Mouse (Mus musculus) adrenal gland, postnatal 14 days (tissue): ENCODE data around the gene Atad2b. TPM values are rescaled to one million over a fixed set of nuclear protein-coding genes. Genes with fewer than 3 reads are reported as not detected.
"Not testable (repeated sequence)": the region's sequence is repeated elsewhere in the genome, so short reads cannot be mapped to it uniquely, and the experiment has no call there.

Experiments
- DNase-seq: peaks from one replicate; pipeline ENCODE4 v3.0.0; 2021; ENCODE audit warnings: mixed read lengths
- long read RNA-seq, 2 experiments: library from polyadenylated mRNA; stranded (forward); transcript quantifications; one replicate each; pipeline ENCODE4 v2.0.0; 2021
- total RNA-seq: library from RNA; stranded (reverse); gene quantifications from 2 replicates; pipeline ENCODE4 v1.2.3, GENCODE M21; 2021

Atad2b gene
- total RNA-seq: 30.6 and 34.9 TPM in 2 replicates
- long read RNA-seq, experiment 1, partial matches to known transcripts: 0 of 2 reads
- long read RNA-seq, experiment 1, other reads (novel, unspliced or antisense): 2 of 2 reads
- long read RNA-seq, experiment 2, partial matches to known transcripts: 1 of 1 reads
- long read RNA-seq, experiment 2, other reads (novel, unspliced or antisense): 0 of 1 reads

DNA sequence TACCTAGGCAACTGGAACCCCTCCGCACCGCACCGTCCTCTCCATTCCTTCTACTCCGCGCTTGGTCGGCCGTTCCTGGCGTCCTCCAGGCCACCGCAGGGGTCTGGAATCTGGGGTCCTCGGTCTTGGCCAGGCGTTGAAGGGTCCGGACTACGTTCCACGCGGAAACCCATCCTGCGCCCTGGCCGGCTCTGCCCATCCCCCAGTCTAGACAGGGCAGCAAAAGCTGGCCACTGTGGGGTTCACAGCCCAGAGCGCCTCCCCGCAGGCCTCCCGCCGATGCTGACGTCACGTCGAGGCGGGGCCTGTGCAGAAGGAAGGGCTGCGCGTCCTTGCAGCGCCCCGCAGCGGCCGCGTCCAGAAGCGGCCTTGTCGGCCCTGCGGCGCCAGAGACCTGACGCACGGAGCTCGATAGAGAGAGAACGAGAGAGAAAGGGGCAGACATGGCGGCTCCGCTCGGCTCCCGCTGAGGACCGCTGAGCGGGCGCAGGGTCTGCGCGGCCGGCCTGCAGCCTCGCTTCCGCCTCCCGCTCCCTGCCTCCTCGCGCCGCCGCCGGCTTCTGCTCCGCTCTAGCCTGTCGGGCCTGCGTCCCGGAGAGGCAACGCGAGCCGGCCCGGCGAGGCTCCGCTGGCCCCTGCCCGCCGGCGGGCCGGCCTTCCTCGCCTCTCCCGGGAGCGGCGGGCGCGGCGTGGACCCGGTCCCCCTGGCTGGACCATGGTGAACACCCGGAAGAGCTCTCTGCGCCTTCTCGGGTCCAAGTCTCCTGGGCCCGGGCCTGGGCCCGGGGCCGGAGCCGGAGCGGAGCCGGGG is at the start of gene Atad2b:
TSS of gene Atad2b (plus strand) at position 360 of the 811 bp plus-strand sequence.
- peak; percentile 99 for DNase-seq

DNA sequence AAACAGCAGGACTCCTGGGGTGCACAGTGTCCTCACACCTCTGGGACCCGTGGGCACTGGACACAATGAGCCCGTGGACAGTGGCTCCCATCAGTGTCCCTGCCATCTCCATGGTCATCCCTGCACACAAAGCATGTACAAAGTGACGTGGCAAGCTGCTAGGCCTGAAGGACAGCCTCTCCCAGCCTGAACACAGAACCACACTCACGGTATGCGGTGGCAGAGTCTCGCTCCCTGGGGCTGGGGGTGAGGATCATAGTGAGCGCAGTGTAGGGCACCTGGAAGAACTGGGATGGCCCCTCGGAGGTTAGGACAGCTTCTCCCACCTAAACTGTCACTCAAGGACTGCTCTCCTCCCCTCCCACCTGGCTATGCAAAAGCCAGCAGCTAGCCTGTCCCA is 48.2 kb upstream of the Atad2b start:
- DNase-seq: no peak

DNA sequence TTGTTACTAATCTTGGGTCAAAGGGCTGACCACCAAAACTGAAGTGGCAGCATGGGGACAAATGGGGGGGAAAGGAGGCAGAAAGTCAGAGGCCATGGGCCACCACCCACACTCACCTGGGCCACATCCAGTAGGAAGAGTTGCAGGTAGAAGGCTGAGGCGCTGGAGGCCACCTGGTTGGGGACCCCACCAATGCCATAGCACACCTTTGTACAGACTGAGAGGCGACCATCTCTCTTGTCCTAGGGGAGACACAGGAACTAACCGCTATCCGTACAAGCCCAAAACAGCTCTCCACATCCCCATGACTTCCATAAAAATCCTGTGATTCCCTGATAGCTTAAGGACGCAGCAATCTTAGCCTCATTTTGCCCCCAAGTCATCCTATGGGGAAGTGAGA is 45.9 kb upstream of the Atad2b start:
- no peak for DNase-seq

DNA sequence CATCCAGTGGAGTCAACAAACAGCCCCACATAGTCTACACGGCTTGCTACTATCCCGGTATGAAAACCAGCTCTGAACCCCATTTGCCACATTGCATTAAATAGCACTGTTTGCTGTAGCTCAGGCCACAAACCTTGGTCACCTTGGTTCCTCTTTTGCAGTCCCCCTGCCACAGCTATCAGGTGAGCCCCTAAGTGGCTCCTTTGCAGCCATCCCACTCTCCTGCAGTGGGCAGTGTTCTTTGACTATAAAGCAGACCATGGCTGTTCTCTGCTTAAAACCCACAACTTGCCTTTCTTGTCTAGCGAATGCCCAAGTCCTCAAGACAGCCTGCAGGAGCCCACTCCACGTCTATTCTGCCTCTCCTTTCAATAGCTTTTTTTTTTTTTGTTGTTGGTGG is 44.9 kb upstream of the Atad2b start:
- DNase-seq: no peak

DNA sequence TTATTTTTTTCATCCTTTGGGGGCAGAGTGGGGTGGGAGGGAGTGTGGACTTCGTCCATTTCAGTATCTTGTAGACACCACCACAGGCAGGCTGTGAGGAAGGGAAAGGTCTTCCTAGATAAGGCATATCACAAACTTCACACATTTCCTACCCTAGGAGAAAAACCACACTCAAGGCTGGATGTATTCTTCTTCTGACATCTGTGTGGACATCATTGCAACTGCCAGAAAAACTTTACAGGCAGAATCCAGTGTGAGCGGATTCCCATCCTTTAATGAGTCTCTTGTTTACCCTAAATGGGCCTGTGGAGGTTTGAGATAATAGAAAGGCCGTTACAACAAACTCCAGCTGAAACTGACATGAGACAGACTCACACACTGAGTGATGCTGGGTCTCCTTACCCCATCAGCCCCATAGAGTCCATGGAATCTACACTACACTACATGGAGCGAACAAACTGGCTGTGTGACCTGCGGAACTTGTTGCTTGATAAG is 44.1 kb upstream of the Atad2b start:
- DNase-seq: no peak

DNA sequence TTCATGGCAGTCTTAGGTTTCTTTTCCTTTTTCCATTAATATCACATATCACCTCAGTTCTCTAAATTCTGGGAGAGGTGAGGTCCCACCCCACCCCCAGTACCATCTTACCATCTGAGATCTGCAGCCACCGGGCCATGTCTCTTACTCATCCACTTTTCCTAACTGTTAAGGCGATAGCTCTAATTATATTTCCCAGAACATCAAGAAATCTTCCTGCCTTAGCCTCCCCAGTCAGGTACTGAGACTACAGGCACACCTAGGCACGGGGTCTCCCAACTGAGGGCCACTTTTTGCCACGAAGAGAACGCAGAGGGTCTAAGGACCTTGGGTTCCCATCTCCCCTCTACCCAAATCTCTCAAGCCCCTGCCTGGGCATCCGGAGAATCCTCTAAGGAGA is 43.6 kb upstream of the Atad2b start:
- DNase-seq: no peak

DNA sequence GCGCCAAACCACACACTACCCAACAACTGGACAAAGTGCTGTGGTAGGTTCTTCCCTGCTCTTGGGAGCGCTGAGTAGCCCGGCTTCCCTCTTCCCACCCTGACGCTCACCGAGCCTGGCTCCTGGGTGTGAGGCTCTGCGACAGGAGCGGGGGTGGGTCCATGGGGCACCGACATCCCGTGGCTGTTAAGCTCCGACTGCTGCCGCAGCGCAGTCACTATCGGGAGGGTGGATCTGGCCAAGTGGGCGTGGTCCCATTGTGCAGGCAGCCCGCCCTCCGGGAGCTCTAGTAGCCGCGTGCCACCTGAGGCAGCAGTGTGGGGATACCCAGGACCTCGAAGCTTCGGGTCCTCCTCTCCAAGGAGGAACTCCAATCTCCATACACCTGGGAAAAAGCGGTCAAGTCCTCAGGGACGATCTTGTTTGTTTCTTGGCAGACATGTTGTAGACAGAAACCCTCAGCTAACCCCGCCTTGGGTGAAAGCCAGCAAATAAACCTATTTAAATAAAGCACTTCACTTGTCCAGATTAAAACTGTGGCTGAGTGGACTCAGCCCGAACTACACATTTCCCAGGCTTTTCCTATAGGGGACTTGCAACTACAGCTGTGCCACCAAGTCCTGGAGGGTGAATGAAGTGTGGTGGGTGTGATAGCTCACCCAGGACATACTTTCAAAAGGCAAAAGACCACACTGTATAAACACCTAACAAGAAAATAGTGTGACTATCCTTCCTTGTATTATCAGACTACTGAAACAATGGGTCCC is 42.8 kb upstream of the Atad2b start, which contains the start of gene Mfsd2b:
TSS of gene Mfsd2b (minus strand) at position 199 of the 767 bp plus-strand sequence.
- DNase-seq: peak; percentile 87

DNA sequence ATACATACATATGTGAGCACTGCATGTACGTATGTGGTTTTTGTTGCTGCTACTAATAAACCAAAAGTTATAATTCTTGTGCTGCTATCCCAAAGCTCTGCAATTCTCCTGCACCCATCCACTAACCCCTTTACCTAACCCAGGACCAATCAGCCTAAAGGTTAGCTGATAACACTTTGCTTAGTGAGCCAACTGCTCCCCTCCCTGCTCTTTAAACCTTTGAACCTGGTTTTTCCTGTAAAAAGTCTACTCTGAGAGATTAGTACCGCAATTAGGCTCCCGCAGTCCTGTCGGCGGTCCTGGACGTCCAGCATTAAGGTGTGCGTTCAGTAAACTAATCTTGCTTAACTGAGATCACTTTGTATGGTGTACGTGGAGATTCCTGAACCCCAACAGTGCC is 41.5 kb upstream of the Atad2b start:
- DNase-seq: no peak

DNA sequence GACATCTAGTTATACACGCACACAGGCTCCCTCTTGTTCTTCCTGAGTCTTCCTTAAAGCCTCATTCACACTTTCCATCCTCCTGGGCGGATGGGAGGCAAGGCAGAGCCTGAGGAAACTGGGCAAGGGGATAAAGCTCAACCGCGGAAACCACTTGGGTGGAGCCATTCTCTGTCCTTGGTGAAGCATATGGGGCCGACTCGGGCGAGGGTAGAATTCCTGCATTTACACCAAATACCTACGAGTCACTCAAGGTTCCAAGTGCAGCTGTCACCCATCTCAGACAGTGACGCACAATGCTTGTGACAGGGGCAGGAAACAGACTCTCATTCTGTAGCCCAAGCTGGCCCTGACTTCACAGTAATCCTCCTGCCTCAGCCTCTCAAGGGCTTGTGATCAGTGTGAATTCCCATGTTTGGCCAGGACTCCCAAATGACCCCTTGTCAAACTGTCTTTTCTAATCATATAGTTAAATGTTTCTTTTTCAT is 38.8 kb upstream of the Atad2b start:
- no peak for DNase-seq

DNA sequence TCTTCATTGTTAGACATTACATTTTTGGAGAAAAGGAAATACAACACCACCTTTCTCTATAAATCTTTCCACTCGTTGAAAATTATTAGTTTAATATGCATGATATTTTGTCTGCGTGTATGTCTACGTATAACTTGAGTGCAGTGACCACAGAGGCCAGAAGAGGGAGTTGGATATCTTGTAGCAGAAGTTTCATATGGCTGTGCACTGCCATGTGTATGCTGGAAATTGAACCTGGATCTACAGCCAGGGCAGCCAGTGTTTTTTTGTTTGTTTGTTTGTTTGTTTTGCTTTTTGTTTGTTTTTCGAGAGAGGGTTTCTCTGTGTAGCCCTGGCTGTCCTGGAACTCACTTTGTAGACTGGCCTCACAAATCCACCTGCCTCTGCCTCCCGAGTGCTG is 38.1 kb upstream of the Atad2b start:
- no peak for DNase-seq

DNA sequence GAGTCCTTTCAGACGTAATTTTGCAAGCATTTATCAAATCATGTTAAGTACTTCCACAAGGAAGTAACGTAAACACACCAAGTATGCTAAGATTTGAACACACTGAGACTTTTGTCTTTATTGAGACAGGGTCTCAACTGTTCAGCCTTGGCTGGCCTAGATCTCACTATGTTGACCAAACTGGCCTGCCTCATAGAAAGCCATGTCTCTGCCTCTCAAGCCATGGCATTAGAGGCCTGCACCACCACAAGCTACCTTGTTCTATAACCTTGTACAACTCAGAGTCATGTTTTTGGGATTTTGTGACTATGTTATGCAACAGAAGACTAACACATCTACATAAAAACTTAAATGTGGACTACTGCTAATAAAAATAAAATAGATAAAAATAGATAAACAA is 35.1 kb upstream of the Atad2b start:
- DNase-seq: no peak

DNA sequence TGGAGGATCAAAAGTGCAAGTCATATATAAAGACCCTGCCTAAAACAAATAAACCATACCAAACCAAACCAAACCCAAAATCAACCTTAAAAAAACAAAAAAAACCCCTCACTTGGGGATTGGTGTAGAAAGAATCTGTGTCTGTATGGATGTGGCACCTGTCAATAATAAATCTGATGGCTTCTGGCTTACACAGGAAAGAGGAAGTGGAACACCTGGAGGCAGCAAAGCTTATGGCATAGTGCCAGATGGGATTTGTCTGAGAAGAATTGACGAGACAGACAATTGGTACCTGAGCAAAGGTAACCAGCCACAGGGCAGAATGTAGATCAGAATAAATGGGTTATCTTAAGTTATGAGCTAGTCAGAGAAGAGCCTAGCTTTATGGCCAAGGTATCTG is 32.1 kb upstream of the Atad2b start:
- DNase-seq: no peak

DNA sequence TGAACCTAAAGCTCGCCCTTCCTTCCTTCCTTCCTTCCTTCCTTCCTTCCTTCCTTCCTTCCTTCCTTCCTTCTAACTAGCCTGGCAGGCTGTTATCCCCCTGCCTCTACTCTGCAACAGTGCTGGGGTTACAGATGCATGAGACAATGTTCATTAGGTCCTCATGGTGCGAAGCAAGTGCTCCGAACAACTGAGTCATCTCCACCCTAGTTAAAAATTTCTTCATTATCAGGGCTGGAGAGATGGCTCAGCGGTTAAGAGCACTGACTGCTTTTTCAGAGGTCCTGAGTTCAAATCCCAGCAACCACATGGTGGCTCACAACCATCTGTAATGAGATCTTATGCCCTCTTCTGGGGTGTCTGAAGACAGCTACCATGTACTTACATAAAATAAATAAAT is 30.6 kb upstream of the Atad2b start:
- DNase-seq: not testable (repeated sequence)

DNA sequence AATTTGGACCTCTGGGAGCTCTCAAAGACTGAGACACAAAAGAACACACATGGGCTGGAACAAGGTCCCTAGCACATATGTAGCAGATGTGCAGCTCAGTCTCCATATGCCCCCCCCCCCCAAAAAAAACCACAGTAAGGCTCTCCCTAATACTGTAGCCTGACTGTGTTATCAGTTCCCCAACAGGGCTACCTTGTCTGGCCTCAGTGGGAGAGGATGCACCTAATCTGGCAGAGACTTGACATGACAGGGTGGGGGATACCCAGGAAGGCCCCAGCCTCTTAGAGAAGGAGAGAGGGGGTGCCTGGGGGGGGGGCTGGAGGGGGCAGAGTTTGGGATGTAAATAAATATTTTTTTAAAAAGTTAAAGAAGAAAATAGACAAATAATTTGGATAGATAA is 28.4 kb upstream of the Atad2b start:
- no peak for DNase-seq

DNA sequence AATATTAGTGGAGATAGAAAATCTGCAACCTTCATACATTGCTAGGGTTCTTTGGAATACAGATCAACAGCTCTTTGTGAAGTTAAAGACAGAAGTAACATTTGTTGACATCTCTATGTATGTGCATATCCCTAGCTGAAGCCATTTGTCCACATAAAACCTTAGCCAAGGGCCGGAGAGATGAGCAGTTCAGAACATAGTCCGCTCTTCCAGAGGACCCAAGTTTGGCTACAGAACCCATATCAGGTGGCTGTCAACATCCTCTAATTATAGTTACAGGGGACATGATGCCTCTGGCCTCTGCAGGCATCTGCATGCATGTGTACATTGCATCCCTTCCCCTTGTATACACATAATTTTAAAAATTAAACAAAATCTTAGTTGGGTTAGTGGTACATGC is 27.9 kb upstream of the Atad2b start:
- no peak for DNase-seq

DNA sequence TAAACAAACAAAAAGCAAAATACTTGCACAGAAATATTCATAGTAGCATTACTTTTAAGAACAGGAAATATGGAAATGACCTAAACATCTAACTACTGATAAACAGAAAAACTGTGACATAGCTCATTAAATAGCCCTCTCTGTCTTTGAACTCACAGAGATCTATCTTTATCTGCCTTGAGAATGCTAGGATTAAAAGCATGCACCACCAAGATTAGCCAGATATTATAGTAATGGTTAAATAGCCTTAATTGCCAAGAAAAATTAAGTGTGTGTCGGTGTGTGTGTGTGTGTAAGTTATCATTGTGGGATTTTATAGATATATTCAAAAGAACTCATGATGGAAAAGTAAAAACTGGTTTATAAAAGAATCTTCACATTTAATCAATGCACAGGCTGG is 27.3 kb upstream of the Atad2b start:
- no peak for DNase-seq

DNA sequence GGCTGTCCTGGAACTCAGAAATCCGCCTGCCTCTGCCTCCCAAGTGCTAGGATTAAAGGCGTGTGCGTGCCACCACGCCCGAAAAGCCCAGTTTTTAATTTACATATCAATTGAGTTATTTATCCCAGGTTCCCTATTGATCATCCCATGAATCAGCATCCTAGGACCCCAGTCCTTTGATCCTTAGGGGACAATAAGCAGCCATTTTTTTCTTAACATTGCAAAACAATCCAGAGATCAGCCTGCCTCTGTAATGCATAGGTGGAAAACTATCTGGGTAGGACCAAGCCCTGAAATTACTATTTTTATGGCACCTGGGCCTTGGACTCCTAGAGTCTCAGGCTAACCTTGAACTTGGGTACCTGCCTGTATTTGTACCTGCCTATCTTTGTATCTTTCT is 19.1 kb upstream of the Atad2b start:
- no peak for DNase-seq

DNA sequence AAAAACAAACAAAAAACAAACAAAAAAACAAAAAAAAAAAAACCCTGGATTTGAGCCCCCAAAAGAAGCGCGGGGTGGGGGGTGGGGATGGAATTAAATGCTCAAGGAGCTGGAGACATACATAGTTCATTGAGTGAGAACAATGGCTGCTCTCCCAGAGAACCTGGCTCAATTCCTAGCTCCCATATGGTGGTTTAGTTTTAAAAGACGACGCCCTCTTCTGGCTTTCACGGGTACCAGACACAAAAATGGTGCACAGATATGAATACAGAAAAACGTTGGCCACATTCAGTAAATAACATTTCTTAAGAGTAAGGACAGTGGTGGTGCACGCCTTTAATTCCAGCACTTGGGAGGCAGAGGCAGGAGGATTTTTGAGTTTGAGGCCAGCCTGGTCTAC is 11.2 kb upstream of the Atad2b start:
- no peak for DNase-seq

DNA sequence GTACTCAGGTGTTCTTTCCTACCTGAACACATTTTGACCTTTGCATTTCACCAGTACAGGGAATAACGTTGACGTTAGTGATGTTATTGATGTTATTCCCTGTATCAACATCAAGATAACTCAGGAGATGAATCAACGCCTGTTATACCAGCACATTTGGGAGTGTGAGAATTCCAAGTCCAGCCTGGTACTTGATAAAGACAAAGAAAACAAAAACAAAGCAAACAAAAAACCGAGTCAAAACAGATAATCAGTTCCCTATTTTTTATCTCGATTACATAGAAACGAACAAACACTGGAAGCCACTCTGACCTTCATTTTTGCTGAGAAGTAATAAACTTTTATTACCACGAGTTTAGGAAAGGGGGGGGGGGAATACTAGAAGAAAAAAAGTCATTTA is 10.7 kb upstream of the Atad2b start:
- no peak for DNase-seq

DNA sequence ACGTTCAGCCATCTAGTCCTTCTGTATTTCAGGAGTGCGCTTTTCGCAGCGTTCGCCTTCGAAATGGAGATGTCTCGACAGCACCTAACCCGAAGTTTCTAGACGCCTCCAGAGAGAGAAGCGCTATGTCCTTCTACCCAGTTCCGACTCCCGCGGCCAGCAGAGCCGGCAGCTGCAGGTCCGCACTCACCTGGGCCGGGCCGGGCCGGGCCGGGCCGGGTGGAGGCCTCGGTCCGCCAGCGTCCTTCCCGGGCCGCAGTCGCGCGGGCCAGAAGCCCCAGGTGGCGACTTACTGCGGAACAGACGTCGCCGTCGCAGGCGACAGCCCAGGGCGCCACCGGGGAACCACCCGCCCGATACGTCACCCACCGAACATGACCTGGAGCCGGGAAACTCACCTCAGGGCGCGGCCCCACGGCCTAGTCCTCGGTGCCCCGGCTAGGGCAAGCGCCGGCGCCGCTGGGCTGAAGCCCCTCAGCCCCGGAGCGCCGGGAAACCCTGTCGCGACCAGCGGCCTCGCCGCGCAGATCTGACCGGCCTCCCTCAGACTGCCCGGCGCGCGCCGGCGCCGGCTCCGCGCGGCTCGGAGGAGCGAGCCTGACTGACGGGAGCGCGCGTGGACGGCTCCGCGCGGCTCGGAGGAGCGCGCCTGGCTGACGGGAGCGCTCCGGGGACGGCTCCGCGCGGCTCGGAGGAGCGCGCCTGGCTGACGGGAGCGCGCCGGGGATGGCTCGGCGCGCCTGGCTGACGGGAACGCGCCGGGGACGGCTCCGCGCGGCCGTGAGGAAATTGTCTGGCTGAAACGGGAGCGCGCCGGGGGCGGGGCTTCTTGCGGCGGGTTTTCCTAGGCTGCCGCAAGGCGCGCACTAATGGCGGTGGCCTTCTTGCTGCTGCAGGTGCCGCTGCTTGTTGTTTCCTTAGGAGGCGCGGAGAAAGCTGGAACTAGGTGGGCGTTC is 9.9 kb upstream of the Atad2b start, which contains the start of gene Ubxn2a:
TSS of gene Ubxn2a (minus strand) at position 755 of the 956 bp plus-strand sequence.
- DNase-seq: peak; percentile 99

DNA sequence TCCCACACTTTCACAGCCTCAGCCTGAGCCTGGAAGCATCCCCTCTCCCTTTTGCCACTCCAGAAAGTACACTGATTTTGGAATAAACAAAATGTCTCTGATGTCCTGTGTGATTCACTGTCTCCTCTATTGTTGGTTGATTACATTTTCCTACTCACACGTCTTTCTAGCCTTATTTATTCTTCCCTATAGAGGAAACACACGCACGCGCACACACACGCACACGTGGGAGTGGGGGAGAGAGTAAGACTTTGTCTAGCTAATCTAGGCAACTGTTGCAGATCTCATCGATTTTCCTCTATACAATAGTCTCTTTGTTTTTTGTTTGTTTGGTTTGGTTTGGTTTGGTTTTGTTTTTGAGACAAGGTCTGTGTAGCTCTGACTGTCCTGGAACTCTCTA is 8.8 kb upstream of the Atad2b start:
- DNase-seq: no peak

DNA sequence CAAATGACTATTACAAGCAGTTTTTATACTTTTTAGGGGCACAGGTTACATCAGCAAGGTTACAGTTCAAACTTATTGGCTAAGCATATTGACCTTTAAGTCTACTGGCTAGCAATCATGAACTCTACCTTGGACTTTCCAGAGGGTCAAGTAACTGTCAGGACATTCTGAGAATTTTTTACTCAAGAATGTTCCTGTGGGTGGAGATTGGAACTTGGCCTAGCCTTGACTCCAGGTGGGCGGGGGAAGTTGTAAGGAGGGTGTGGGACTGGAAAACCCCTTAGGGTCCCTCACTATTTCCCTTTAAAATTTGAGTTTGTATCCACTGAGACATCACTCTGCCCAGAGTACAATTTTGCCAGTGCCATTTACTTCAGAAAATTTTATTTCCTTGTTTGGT is 6.7 kb upstream of the Atad2b start:
- DNase-seq: peak; percentile 14
